Mouse (Mus musculus) spleen, adult 18-20 months (tissue): ENCODE results near the gene Otx1.

Experiments used
- DNase-seq, 2 experiments: peaks; one replicate each; pipeline ENCODE4 v3.0.0; 2022; ENCODE audit warnings: mixed read lengths in 2 of 2

The Otx1 gene

GRCm38 (mm10) chr11:22002783-22003340 lies at the start of gene Otx1:
Gene Otx1 (minus strand): TSS chr11:22002897.
- DNase-seq: peak in 1 of 2 experiments; percentile 18

GRCm38 (mm10) chr11:22050864-22051263 lies 48.2 kb upstream of the Otx1 start:
- DNase-seq: no peak

GRCm38 (mm10) chr11:22039854-22040426 lies 37.2 kb upstream of the Otx1 start:
- no peak for DNase-seq

- no peak for DNase-seq
Observed at GRCm38 (mm10) chr11:22034564-22035105, 31.9 kb upstream of the Otx1 start.

- DNase-seq: no peak
Observed at GRCm38 (mm10) chr11:22033582-22033981, 30.9 kb upstream of the Otx1 start.

GRCm38 (mm10) chr11:22020602-22021001 lies 17.9 kb upstream of the Otx1 start:
- no peak for DNase-seq

GRCm38 (mm10) chr11:22017444-22017843 lies 14.7 kb upstream of the Otx1 start:
- no peak for DNase-seq

- no peak for DNase-seq
Observed at GRCm38 (mm10) chr11:22016341-22016740, 13.6 kb upstream of the Otx1 start.

- no peak for DNase-seq
Observed at GRCm38 (mm10) chr11:22008817-22009216, 6.1 kb upstream of the Otx1 start.

GRCm38 (mm10) chr11:22008129-22008596 lies 5.5 kb upstream of the Otx1 start:
- peak in 1 of 2 experiments; percentile 13 for DNase-seq

GRCm38 (mm10) chr11:22007781-22008110 lies 5.0 kb upstream of the Otx1 start:
- DNase-seq: no peak

- DNase-seq: no peak
Observed at GRCm38 (mm10) chr11:22007088-22007780, 4.5 kb upstream of the Otx1 start.

- no peak for DNase-seq
Observed at GRCm38 (mm10) chr11:22006471-22007087, 3.9 kb upstream of the Otx1 start.

GRCm38 (mm10) chr11:22005281-22005870 lies 2.7 kb upstream of the Otx1 start:
- DNase-seq: no peak

- DNase-seq: no peak
Observed at GRCm38 (mm10) chr11:22004331-22004841, 1.7 kb upstream of the Otx1 start.

- peak in 1 of 2 experiments; percentile 21 for DNase-seq
Observed at GRCm38 (mm10) chr11:22003341-22003981, 764 bp upstream of the Otx1 start.

- no peak for DNase-seq
Observed at GRCm38 (mm10) chr11:22002062-22002782, 475 bp downstream of the Otx1 start.

- DNase-seq: peak in 1 of 2 experiments; percentile 25
Observed at GRCm38 (mm10) chr11:22001321-22002061, 1.2 kb downstream of the Otx1 start.

GRCm38 (mm10) chr11:22000316-22001076 lies 2.2 kb downstream of the Otx1 start:
- peak in 1 of 2 experiments; percentile 14 for DNase-seq
